Mouse (Mus musculus): ENCODE measurements around the gene Ski. TPM values are rescaled to one million over a fixed set of nuclear protein-coding genes. Genes with fewer than 3 reads are reported as not detected.

Ski gene
- polyA plus RNA-seq, 1 experiment from 2014 or later: 11.9 TPM

DNA sequence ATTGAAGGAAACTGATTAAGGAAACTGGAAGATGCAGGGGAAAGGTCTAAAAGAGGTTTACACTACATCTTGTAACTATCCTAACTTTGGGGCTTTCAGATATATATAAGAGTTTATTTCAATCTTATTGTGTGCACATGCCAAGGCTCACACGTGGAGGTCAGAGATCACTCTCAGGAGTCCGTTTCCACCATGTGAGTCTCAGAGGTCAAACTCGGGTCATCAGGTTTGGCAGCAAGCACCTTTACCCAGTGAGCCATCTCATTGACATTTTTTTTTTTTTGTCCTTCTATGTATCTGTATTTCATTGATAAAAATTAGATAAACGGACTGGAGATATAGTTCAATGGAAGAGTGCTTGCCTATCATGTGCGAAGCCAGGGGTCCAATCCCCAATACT, 6.1 kb upstream of the Ski start:
- Histone ChIP-seq H3K9ac (no peak overlapping the region), H3K9me3 (no peaks in the 10 kb centered on the region), H3K36me3 (no peaks in the 10 kb centered on the region), H3K27ac (replicated peaks) (no peak overlapping the region), H3K4me3 (no peak overlapping the region), H3K27me3 (no peaks in the 10 kb centered on the region), H3K4me1 (replicated peaks) (peaks cover 8% of the 10 kb centered on the region), H3K4me2 (no peak overlapping the region)
- WGBS: 84% methylated on average over 5 of the region's 5 CpGs
- ATAC-seq (ENCODE audit: low FRiP score, low read depth): no peak

DNA sequence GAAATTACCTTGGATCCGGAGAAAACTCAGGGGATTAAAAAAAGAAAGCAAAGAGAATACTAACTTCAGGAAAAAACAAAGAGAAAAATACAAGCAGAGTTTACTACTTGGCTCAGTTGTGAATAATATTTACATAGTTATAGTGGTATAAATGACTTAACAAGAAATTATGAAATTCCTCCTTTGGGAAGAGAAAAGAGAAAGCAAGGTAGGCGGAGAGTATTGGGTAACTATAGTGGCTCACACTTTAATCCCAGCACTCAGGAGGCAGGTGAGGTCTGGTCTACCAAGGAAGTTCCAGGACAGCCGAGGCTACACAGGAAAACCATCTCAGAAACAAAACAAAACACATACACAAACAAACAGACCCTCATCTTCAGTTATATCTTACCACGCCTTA, 5.6 kb upstream of the Ski start:
- H3K27ac ChIP-seq (replicated peaks): no peak overlapping the region
- H3K9ac ChIP-seq: no peak overlapping the region
- ATAC-seq (ENCODE audit: low FRiP score, low read depth): no peak
- H3K4me3 ChIP-seq: no peak overlapping the region
- no peak overlapping the region for H3K4me2 ChIP-seq
- no peaks in the 10 kb centered on the region for H3K9me3 ChIP-seq
- no peaks in the 10 kb centered on the region for H3K36me3 ChIP-seq
- 85% methylated on average over 4 of the region's 4 CpGs for WGBS
- H3K4me1 ChIP-seq (replicated peaks): peaks cover 6% of the 10 kb centered on the region
- no peaks in the 10 kb centered on the region for H3K27me3 ChIP-seq

DNA sequence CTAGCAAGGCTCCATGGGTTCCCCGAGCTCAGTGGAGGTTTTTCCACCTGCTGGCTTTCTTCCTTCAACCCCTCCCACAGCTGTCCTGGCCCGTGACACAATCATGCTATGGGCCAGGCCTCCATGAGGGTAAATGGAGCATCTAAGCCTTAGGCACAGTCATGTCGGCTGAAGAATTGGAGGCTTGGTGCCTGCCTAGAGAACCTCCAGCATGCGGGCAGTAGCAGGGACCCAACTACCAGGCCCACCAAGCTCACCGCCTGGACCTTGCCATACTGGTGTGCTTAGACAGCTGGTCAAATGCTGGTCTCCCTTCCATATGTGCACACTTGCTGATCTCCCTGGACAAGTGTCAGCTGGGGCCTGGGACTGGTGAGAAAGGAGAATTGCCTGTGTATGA, 3.5 kb upstream of the Ski start:
- peaks cover 14% of the 10 kb centered on the region for H3K4me1 ChIP-seq (replicated peaks)
- no peak overlapping the region for H3K9ac ChIP-seq
- no peaks in the 10 kb centered on the region for H3K9me3 ChIP-seq
- H3K36me3 ChIP-seq: no peaks in the 10 kb centered on the region
- 75% methylated on average over 5 of the region's 5 CpGs for WGBS
- H3K27ac ChIP-seq (replicated peaks): no peak overlapping the region
- no peaks in the 10 kb centered on the region for H3K27me3 ChIP-seq
- no peak overlapping the region for H3K4me3 ChIP-seq
- ATAC-seq (ENCODE audit: low FRiP score, low read depth): no peak
- H3K4me2 ChIP-seq: no peak overlapping the region

DNA sequence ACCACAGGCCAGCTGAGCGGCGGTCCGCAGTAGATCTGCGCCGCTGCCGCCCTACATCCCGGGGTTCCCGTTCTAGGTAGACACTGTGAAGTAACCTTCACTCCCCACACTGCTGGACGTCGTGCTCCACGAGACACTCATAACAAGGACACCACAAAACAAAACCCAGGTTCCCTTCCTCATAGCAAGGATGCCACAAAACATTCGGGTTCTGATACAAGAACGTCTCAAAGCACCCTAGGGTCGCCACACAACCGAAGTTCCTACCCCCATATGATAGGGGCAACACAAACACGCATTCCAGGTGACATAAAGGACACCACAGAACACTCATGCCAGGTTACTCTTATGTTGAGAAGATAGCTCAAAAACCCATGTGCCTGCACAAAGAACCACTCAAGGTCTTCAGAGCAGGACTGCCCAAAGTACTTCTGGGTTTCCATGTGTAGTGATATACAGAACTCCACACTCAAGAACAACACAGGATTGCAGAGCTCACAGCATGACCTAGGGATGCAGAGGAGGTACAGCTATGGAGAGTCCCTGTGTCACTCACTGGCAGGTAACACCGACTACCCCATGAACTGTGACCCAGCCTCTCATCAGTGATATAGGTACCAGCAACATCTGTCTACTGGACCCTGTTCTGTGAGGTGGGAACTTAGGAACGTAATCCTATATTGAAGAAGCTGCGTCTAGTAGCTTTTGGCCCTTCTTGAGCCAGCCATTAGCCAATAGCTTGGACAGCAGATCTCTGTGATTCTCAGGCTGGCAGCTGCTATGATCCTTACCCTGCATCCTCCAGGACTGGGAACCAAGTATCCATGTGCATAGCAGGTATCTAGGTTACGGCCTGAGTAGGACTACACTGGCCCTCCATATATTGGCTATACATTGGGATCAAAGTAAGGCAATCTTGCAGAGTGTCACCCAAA, 1.5 kb upstream of the Ski start:
- Histone ChIP-seq H3K27ac (replicated peaks) (peak overlapping the region; percentile 97), H3K4me2 (peak overlapping the region; percentile 94), H3K27me3 (no peaks in the 10 kb centered on the region), H3K4me1 (replicated peaks) (peaks cover 35% of the 10 kb centered on the region), H3K9ac (peak overlapping the region; percentile 76), H3K4me3 (peak overlapping the region; percentile 85), H3K9me3 (no peaks in the 10 kb centered on the region), H3K36me3 (no peaks in the 10 kb centered on the region)
- 34% methylated on average over 20 of the region's 20 CpGs for WGBS
- no peak for ATAC-seq (ENCODE audit: low FRiP score, low read depth)

DNA sequence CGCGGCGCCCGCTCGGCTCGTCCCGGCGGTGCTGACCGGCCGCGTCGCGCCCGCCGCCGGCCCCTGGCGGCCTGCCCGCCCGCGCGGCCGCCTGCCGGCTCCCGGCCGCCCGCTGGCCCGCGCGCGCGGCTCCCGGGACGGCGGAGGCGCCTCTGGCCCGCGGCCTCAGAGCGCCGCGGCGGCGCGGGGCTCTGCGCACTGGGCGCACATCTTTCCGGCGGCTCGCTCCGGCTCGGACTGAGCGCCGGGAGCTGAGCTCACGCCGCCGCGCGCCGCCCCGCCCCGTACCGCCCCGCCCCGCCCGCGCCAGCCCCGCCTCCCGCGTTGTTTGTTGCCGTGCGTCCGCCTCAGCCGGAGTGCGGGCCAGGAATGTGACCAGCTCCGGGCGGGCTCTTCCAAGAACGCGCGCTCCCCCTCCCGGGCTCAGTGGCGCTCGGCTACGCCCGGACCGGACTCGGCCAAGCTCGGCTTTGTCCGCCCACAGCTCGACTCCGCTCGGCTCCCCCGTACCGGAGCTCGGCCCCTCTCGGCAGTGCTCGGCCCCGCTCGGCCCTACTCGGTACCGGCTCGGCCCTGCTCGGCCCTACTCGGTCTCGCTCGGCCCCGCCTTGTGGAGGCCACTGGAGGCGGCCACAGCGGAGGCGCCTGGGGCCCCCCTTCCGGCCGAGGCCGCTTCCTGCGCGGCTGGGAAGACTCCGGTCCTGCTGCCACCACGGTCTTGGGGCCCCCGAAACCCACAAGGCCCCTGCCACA, 625 bp upstream of the Ski start:
- peak; percentile 99 for ATAC-seq (ENCODE audit: low FRiP score, low read depth)
- Histone ChIP-seq H3K4me1 (replicated peaks) (peaks cover 43% of the 10 kb centered on the region), H3K4me2 (peak overlapping the region; percentile 94), H3K9ac (peak overlapping the region; percentile 90), H3K4me3 (peak overlapping the region; percentile 85), H3K27ac (replicated peaks) (peak overlapping the region; percentile 97), H3K9me3 (no peaks in the 10 kb centered on the region), H3K36me3 (no peaks in the 10 kb centered on the region), H3K27me3 (no peaks in the 10 kb centered on the region)
- 1% methylated on average over 56 of the region's 116 CpGs for WGBS

DNA sequence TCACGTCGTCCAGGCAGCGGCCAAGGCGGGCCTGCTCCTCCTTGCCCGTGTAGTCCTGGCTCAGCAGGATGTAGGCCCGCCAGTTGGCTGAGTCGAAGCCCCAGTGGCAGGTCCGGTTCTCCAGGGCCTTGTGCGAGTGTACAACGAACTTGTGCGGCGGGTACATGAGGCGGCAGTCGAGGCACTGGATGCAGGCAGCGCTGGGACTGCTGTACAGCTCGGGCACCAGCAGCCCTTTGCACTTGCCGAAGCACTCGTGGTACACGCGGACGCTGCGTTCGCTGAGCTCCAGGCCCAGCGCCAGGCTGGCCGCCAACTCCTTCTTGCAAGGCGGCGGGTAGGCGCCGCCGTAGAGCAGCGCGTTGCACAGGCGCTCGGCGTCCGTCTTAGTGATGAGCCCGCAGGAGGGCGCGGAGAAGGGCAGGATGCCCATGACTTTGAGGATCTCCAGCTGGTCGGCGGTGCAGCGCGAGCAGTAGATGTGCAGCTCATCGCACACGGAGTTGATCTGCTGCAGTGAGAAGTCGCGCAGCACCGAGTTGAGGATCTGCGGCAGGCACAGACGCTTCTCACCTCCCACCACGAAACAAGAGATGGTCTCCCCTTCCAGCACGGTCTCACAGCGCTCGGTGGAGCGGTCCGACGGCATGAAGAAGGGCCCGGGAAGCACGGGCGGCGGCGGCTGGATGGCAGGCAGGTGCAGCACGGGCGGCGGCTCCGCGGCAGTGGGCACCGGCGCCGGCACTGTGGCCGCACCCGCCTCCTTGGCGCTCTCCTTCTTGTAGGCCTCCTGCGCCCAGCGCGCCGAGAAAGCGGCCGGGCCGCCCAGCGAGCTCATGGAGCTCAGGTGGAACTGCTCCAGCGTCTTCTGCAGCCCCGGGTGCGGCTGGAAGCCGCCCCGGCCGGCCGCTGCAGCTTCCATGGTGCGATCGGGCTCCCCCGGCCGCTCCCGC, 517 bp downstream of the Ski start:
- H3K4me1 ChIP-seq (replicated peaks): peaks cover 54% of the 10 kb centered on the region
- under 1% methylated on average over 73 of the region's 93 CpGs for WGBS
- no peaks in the 10 kb centered on the region for H3K36me3 ChIP-seq

DNA sequence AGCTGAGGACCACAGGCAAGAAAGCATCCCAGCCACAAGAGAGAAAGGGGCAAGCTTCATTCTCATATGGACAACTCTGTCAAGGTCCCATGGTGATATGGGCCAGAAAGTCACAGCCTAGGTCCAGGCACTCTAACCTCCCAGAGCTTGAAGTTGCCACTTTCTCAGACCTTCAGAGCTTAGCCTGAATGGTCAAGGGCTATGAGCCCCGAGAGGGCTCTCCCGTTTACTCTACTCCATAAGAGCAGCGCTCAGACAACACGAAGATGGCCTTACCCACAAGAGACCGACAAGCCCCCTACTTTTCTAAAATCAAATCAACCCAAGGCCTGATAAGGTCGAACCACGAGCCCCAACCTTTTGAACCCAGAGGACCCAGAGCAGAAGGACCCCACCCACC, 1.3 kb downstream of the Ski start:
- 1% methylated on average over 7 of the region's 7 CpGs for whole genome bisulfite sequencing
- Histone ChIP-seq H3K36me3 (no peaks in the 10 kb centered on the region), H3K4me3 (peak overlapping the region; percentile 85), H3K9ac (peak overlapping the region; percentile 90), H3K27ac (replicated peaks) (peak overlapping the region; percentile 87), H3K4me2 (peak overlapping the region; percentile 94), H3K9me3 (no peaks in the 10 kb centered on the region), H3K27me3 (no peaks in the 10 kb centered on the region), H3K4me1 (replicated peaks) (peaks cover 62% of the 10 kb centered on the region)
- ATAC-seq (ENCODE audit: low FRiP score, low read depth): no peak

More for the DNA sequence above, 517 bp downstream of the Ski start:
- peak overlapping the region; percentile 90 for H3K9ac ChIP-seq
- no peaks in the 10 kb centered on the region for H3K9me3 ChIP-seq
- no peak for ATAC-seq (ENCODE audit: low FRiP score, low read depth)
- H3K27ac ChIP-seq (replicated peaks): peak overlapping the region; percentile 87
- H3K4me3 ChIP-seq: peak overlapping the region; percentile 85
- peak overlapping the region; percentile 94 for H3K4me2 ChIP-seq
- H3K27me3 ChIP-seq: no peaks in the 10 kb centered on the region

DNA sequence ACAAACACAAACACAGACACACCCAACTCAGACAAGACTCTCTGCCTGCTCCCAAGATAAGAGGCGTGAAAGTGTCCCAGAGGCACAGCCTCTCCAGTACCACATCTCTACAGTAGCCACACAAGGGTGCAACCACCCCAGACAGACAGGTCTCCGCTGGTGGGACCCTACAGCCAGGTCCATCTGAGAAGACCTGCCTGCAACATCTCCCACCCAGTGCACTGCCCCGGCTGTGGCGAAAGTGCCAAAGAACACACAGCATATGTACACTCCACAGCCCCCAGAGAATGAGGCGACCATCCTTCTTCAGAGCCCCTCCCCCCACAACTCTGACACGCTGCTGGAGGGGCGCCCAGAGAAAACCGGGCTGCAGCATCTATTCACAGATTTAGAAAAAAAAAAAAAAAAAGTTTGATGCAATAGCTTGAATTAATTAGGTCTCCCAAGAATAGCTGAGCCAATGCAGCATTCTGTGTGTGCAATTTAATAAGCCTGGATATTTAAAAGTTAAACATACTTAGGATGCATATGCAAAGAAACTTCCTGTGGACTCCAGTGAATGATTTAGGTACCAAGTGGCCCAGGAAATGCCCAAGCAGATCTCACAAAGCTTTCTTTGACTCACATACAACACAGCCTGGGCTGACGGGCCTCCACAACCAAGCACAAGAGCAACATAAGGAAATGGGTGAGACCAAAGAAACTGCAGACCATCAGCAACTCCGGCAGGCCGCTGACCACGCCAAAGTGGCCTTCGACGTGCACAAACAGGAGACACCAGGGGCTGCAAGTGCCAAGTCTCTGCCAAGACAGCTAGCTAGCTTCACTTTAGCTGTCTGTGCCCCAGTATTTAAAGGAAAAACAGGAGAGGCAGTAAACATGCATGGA, 1.9 kb downstream of the Ski start:
- WGBS: 3% methylated on average over 14 of the region's 14 CpGs
- peak overlapping the region; percentile 87 for H3K27ac ChIP-seq (replicated peaks)
- ATAC-seq (ENCODE audit: low FRiP score, low read depth): no peak
- H3K4me2 ChIP-seq: peak overlapping the region; percentile 94
- H3K9ac ChIP-seq: peak overlapping the region; percentile 90
- H3K4me3 ChIP-seq: peak overlapping the region; percentile 85
- H3K27me3 ChIP-seq: no peaks in the 10 kb centered on the region
- no peaks in the 10 kb centered on the region for H3K36me3 ChIP-seq
- H3K4me1 ChIP-seq (replicated peaks): peaks cover 69% of the 10 kb centered on the region
- no peaks in the 10 kb centered on the region for H3K9me3 ChIP-seq

DNA sequence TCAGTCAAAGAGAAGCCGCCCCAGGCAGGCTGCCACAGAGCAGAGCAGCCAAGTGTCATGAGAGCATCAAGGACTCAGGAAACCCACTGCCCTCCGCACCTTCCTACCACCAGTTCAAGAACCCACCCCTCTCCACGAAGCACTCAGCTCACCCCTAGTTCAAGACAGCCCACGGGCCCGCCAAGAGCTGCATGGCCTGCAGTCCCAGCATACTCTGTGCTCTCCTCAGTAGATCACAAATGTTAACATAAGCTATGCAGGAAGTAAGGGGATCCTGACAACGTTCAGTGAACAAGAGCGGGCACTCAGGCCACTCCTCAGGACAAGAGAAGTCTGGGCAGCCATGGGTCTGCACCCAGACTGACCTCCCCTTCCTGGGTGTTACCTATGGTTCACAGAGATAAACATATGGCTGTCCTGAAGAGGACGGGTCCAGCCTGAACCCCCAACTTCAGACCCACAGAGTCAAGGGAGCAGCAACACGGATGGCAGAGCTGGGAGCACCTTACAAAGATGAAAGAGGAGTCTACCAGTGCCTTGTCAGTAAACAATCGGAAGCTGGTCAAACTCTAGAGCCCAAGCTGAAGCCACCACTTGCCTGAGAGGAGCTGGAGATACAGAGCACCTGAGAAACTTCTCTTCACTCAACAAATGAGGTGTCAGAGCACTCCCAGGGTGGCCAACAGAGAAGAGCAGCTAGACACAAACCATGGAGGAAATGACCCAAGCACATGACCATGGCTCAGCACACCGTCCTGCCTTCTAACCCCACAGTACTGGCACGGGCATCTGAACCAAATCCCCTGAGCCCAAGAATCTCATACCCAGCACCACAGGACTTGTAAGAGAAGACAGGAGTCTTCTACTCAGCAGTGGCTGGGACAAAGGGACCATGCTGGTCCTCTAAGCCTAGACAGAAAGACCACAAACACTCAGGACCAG, 2.9 kb downstream of the Ski start:
- no peak for ATAC-seq (ENCODE audit: low FRiP score, low read depth)
- Histone ChIP-seq H3K27ac (replicated peaks) (no peak overlapping the region), H3K4me1 (replicated peaks) (peaks cover 78% of the 10 kb centered on the region), H3K4me3 (peak overlapping the region; percentile 85), H3K9ac (peak overlapping the region; percentile 90), H3K4me2 (peak overlapping the region; percentile 94), H3K27me3 (no peaks in the 10 kb centered on the region), H3K36me3 (no peaks in the 10 kb centered on the region), H3K9me3 (no peaks in the 10 kb centered on the region)
- WGBS: 52% methylated on average over 12 of the region's 12 CpGs

DNA sequence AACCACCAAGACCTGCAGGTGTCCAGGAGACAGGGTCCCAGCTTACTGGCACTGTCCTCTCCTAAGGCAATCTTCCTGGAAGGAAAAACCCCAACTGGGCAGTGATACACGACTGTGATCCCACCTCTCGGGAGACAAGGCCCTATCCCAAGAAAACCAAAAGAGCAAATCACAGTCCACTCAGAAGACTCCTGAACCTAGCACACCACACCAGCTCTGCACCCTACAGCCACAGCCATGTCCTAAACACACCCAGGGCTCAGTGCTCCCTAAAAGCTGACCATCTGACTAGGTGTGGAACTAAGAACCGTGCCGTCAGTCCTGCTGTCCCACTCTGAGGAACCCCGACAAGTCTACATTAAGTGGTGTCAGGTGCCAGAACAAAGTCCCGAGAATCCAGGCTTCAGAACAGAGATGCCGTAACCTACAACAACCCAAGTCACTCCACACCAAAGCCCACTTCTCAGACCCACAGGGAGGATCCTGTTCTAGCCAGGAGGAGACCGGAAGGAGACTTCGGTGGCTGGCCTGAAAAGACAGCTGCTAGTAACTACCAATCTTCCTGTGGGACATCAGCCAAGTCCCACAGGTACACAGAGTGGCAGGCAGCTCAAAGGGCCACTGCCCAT, 4.2 kb downstream of the Ski start:
- H3K9ac ChIP-seq: no peak overlapping the region
- no peak for ATAC-seq (ENCODE audit: low FRiP score, low read depth)

More for the DNA sequence above, 4.2 kb downstream of the Ski start:
- peak overlapping the region; percentile 94 for H3K4me2 ChIP-seq
- H3K9me3 ChIP-seq: no peaks in the 10 kb centered on the region
- no peaks in the 10 kb centered on the region for H3K36me3 ChIP-seq
- WGBS: 72% methylated on average over 9 of the region's 9 CpGs
- peaks cover 85% of the 10 kb centered on the region for H3K4me1 ChIP-seq (replicated peaks)
- H3K4me3 ChIP-seq: peak overlapping the region; percentile 85
- no peak overlapping the region for H3K27ac ChIP-seq (replicated peaks)
- no peaks in the 10 kb centered on the region for H3K27me3 ChIP-seq

All from hindbrain, embryonic 15.5 days (tissue).